Mouse (Mus musculus) liver, embryonic 13.5 days (tissue): Measurements from ENCODE around the gene E330009J07Rik. TPM values are rescaled to one million over a fixed set of nuclear protein-coding genes. Genes with fewer than 3 reads are reported as not detected.

Source experiments
- ATAC-seq: fragments of 200-750 bp; cut with Nextera tagmentation; 2 replicates; pipeline ENCODE4 v1.8.0; 2017; ENCODE audit warnings: low read depth, mild to moderate bottlenecking, moderate number of reproducible peaks, moderate library complexity
- DNase-seq: peaks from one replicate; pipeline ENCODE4 v3.0.0; 2022
- H3K27ac ChIP-seq: fragments of 300-500 bp; sonication (generic); 2 replicates; pipeline ENCODE4 v1.5.1; 2015; ENCODE audit warnings: moderate library complexity, mild to moderate bottlenecking, inconsistent platforms
- H3K27me3 ChIP-seq: fragments of 300-500 bp; sonication (generic); 2 replicates; pipeline ENCODE4 v1.6.1; 2015; ENCODE audit warnings: mild to moderate bottlenecking, inconsistent platforms
- H3K36me3 ChIP-seq: fragments of 300-500 bp; sonication (generic); 2 replicates; pipeline ENCODE4 v1.6.1; 2015; ENCODE audit warnings: mild to moderate bottlenecking, inconsistent platforms
- H3K4me1 ChIP-seq: fragments of 300-500 bp; sonication (generic); replicated peaks from 2 replicates; pipeline ENCODE4 v1.6.1; 2015; ENCODE audit warnings: inconsistent platforms
- H3K4me2 ChIP-seq: fragments of 300-500 bp; sonication (generic); 2 replicates; pipeline ENCODE4 v1.6.1; 2015; ENCODE audit warnings: inconsistent platforms, mild to moderate bottlenecking, moderate library complexity
- H3K4me3 ChIP-seq: fragments of 300-500 bp; sonication (generic); replicated peaks from 2 replicates; pipeline ENCODE4 v1.5.1; 2015; ENCODE audit warnings: mild to moderate bottlenecking, inconsistent platforms
- H3K9ac ChIP-seq: fragments of 300-500 bp; sonication (generic); 2 replicates; pipeline ENCODE4 v1.6.1; 2015; ENCODE audit warnings: mild to moderate bottlenecking, inconsistent platforms
- H3K9me3 ChIP-seq: fragments of 300-500 bp; sonication (generic); replicated peaks from 2 replicates; pipeline ENCODE4 v1.6.1; 2016; ENCODE audit warnings: inconsistent platforms
- WGBS: fragments of 180-500 bp; shearing (Covaris S2); methylation state at CpG from one replicate; pipeline ENCODE4 v1.1.7; 2015; ENCODE audit not compliant: insufficient replicate concordance; 5-methylcytosine and 5-hydroxymethylcytosine counted together
- polyA plus RNA-seq: library from polyadenylated mRNA; unstranded; fragments of >200 nt; fragmentation: Nextera tagmentation; extraction: Ambion mirVana; gene quantifications from 2 replicates; pipeline ENCODE4 v1.2.1, GENCODE M21; 2015

Gene E330009J07Rik
- polyA plus RNA-seq, 1 experiment from 2014 or later, result 0.98 TPM

DNA sequence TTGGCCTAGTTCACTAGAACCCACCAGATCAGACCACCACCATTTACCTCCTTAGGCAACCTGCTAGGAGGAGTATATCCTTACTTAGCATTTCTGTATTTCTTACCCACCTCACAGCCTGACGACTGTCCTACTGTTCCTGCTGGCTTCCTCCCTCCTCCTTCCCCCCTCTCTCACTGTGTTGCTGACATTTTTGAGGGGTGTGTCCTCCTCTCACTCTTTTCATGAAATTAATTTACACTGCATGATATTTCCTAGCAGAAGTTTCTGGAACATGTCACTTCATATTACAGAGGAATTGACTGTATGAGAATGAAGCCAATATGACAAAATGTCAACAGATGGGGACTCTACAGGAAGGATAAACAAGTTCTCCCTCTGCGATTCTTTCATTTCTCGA, 7.2 kb downstream of the E330009J07Rik start:
- Histone ChIP-seq H3K4me3 (no peak overlapping the region), H3K4me2 (no peak overlapping the region), H3K4me1 (peaks cover 6% of the 10 kb centered on the region; the same call in 1 of the 2 replicates), H3K36me3 (no peaks in the 10 kb centered on the region), H3K27ac (no peak overlapping the region), H3K27me3 (peaks cover 4% of the 10 kb centered on the region), H3K9ac (no peak overlapping the region), H3K9me3 (no peaks in the 10 kb centered on the region)
- WGBS, result 54% methylated on average over 3 of the region's 3 CpGs
- no peak for DNase-seq
- no peak for ATAC-seq

DNA sequence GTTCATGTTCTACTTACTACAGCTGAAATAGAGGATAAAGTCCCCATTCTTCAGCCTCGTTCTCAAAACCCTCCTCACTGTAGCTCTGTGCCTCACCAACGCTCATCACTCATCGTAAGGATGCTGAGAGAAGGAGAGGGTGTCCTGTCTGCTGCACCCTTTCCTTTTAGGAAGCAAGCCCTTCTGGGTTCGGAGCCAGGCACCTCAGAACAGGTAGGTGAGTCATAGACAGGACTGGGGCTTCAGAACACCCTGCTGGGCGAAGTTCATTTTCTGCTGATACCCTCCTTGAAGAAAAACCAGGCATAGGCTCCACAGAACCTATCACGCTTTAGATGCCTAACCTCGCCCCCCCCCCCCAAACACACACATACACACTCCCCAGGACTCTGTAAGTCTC, 8.5 kb downstream of the E330009J07Rik start:
- 58% methylated on average over 7 of the region's 7 CpGs for WGBS
- DNase-seq, result no peak

DNA sequence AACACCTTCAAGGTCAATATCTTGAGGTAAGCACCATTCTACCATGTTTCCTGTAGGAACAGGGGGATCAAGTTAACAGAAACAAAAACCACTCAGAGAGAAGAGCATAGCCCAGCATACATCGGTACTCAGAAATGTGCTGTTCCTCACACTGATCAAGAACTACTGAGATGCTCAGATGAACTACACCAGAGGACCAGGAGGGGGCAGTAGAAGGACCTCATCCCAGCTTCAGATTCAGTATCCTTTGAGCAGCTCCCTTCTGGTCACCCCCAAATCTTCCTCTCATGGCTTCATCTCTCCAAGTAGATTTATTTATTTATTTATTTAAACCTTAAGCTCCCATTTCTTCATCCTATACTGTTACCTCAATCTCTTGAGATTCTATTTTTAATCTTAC, 12.2 kb downstream of the E330009J07Rik start:
- no peaks in the 10 kb centered on the region for H3K27me3 ChIP-seq
- WGBS, result 52% methylated on average over 1 of the region's 1 CpGs
- DNase-seq, result no peak
- no peak overlapping the region for H3K4me2 ChIP-seq
- H3K27ac ChIP-seq, result no peak overlapping the region
- H3K36me3 ChIP-seq, result no peaks in the 10 kb centered on the region
- H3K4me1 ChIP-seq, result no peaks in the 10 kb centered on the region
- H3K9me3 ChIP-seq, result no peaks in the 10 kb centered on the region
- ATAC-seq, result no peak
- H3K4me3 ChIP-seq, result no peak overlapping the region
- no peak overlapping the region for H3K9ac ChIP-seq

More for the DNA sequence above, 8.5 kb downstream of the E330009J07Rik start:
- peaks cover 6% of the 10 kb centered on the region; the same call in 1 of the 2 replicates for H3K4me1 ChIP-seq
- no peaks in the 10 kb centered on the region for H3K36me3 ChIP-seq
- H3K4me3 ChIP-seq, result no peak overlapping the region
- H3K4me2 ChIP-seq, result no peak overlapping the region
- no peak overlapping the region for H3K9ac ChIP-seq
- H3K9me3 ChIP-seq, result no peaks in the 10 kb centered on the region
- no peak for ATAC-seq
- H3K27me3 ChIP-seq, result no peaks in the 10 kb centered on the region
- H3K27ac ChIP-seq, result no peak overlapping the region

DNA sequence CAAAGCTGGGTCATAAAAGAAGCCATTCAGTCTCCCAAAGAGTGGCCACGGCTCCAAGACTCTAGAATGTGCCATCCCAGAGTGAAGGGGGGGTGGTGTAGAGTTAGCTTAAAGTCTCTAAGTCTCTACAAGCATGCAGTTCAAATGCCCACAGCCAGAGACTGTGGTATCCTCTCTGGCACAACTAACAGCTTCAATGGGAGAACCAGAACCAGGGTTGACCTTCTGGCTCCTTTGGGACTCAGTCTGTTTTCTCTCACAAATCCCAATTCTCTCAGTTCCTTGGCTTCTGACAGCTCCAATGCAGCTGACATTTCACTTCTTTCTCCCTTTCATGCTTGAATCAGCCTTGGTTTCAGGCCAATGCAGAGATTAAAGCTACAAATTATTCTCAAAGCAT, 12.9 kb downstream of the E330009J07Rik start:
- Histone ChIP-seq H3K9me3 (no peaks in the 10 kb centered on the region), H3K4me3 (no peak overlapping the region), H3K4me2 (no peak overlapping the region), H3K27ac (no peak overlapping the region), H3K4me1 (no peaks in the 10 kb centered on the region), H3K36me3 (no peaks in the 10 kb centered on the region), H3K27me3 (no peaks in the 10 kb centered on the region), H3K9ac (no peak overlapping the region)
- ATAC-seq (no peak), DNase-seq (no peak)
- 55% methylated on average over 1 of the region's 1 CpGs for WGBS

DNA sequence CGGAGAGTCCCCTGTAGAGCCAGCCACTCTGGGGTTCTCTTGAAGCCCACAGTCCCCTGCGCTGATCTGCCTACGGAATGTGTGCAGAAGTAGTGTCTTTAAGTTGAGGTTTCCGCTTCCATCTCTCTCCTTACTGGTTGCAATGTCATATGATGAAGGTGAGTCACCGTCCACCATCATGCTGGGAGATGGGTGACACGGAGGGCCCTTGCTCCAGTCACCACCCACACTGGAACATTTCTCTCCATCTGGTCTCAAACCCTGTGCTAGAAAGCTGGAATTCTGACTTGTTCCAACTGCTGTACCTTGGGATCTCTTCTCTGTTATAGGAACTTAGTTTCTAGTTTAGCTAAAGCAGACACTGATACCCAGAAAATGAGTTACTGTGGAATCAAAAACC, 14.8 kb downstream of the E330009J07Rik start:
- Histone ChIP-seq H3K4me1 (no peaks in the 10 kb centered on the region), H3K4me3 (no peak overlapping the region), H3K27ac (no peak overlapping the region), H3K27me3 (no peaks in the 10 kb centered on the region), H3K36me3 (no peaks in the 10 kb centered on the region), H3K9me3 (no peaks in the 10 kb centered on the region), H3K9ac (no peak overlapping the region), H3K4me2 (no peak overlapping the region)
- DNase-seq (no peak), ATAC-seq (no peak)
- 77% methylated on average over 6 of the region's 6 CpGs for WGBS

DNA sequence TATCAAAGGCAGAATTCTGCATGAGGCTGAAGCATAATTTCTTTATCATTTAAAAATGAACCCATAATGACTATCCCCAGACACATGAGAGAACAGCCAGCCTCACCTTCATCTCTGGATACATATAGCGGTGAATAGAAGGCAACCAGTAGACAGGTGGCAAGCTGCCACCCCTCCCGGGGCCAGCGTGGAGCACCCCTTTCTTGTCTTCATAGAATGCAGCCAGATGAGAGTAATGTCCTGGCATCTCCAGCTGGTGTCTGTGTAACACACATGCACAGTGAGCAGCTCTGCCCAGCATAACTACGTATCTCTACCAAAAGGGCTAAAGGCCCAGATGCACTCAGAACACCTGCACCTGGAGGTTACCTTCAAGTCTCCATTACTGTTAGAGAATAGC, 17.5 kb downstream of the E330009J07Rik start:
- no peak overlapping the region for H3K27ac ChIP-seq
- H3K9me3 ChIP-seq, result no peaks in the 10 kb centered on the region
- ATAC-seq, result no peak
- H3K4me1 ChIP-seq, result no peaks in the 10 kb centered on the region
- H3K27me3 ChIP-seq, result no peaks in the 10 kb centered on the region
- H3K9ac ChIP-seq, result no peak overlapping the region
- WGBS, result 77% methylated on average over 4 of the region's 4 CpGs
- no peaks in the 10 kb centered on the region for H3K36me3 ChIP-seq
- no peak for DNase-seq
- H3K4me3 ChIP-seq, result no peak overlapping the region
- H3K4me2 ChIP-seq, result no peak overlapping the region

DNA sequence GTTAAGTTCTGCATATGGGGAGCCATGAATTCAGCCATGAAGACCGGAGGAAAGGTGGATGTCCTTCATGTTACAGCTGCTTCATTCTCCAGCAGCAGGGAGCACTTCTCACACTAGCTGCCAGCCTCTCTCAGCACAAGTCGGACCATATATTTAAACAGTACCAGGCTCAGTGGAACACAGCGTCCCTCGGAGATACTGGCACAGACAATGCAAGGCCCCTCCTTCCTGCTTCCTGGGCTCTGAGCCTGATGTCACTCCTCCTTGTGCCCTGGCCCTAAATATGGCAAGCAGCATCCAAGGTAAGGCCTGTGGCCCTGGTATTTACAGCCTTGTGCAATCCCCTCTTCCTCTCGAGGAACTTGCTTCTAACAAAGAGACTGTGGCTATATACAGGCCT, 20.1 kb downstream of the E330009J07Rik start:
- no peak overlapping the region for H3K4me3 ChIP-seq
- no peak overlapping the region for H3K27ac ChIP-seq
- WGBS, result 59% methylated on average over 5 of the region's 5 CpGs
- H3K4me1 ChIP-seq, result no peaks in the 10 kb centered on the region
- no peak for ATAC-seq
- no peaks in the 10 kb centered on the region for H3K36me3 ChIP-seq
- no peaks in the 10 kb centered on the region for H3K27me3 ChIP-seq
- H3K4me2 ChIP-seq, result no peak overlapping the region
- no peaks in the 10 kb centered on the region for H3K9me3 ChIP-seq
- no peak overlapping the region for H3K9ac ChIP-seq
- DNase-seq, result no peak

DNA sequence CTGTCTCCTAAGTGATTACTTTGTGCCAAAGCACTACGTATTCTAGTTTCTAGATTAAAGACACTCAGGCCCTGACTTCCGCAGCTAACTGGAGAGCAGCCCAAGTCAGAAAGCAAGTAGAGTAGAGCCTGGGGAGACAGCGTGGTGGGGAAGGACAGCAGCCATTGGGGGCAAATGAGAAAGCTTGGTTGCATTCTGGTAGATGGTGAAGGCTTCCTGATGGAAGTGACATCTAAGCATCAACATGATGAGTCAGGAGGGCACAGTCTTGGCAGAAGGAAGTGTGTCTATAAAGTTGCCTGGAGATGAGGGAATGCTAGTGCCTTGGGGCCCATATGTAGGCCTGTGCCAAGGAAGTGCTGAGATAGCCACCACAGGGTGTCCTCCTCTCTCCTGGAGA, 22.4 kb downstream of the E330009J07Rik start:
- H3K27me3 ChIP-seq, result no peaks in the 10 kb centered on the region
- no peak for ATAC-seq
- H3K4me3 ChIP-seq, result no peak overlapping the region
- no peak for DNase-seq
- no peaks in the 10 kb centered on the region for H3K4me1 ChIP-seq
- no peak overlapping the region for H3K27ac ChIP-seq
- WGBS, result 73% methylated on average over 3 of the region's 3 CpGs
- no peaks in the 10 kb centered on the region for H3K9me3 ChIP-seq
- no peak overlapping the region for H3K4me2 ChIP-seq
- H3K36me3 ChIP-seq, result no peaks in the 10 kb centered on the region
- no peak overlapping the region for H3K9ac ChIP-seq

DNA sequence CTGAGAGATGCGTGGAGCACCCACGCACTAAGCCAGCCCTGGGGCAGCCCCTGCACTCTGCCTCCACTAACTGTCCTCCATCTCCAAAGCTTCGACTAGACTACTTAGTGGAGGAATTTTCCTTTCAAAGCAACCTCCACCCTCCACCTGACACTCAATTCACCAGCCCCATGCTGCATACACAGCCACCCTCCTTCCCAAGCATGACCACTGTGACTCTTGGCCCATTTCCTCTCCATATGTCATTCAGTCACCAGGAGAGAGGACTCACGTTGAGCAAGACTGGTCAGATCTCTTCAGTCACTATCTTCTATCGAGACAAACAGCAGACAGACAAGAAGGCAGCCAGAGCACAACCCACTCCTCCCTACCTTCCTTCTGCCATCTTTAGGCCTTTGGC, 22.9 kb downstream of the E330009J07Rik start:
- Histone ChIP-seq H3K4me2 (no peak overlapping the region), H3K4me1 (no peaks in the 10 kb centered on the region), H3K4me3 (no peak overlapping the region), H3K36me3 (no peaks in the 10 kb centered on the region), H3K27ac (no peak overlapping the region), H3K27me3 (no peaks in the 10 kb centered on the region), H3K9ac (no peak overlapping the region), H3K9me3 (no peaks in the 10 kb centered on the region)
- 71% methylated on average over 5 of the region's 5 CpGs for WGBS
- DNase-seq, result no peak
- ATAC-seq, result no peak

DNA sequence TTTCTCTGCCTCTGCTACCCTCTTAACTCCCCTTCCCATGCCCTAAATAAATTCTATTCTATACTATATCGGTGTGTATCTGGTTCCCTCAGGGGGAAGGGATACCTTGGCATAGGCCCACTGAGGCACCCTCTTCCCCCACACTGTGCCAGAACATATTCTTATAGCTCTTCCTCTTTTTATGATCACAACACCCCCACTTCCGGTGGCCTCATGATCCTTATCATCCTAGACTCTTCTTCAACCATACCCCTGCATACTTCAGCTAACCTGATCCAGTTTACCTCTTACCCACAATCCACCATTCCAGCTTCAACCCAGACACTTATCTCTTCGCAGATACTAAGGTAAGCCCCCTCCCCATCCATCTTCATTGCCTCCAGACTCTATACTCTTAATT, 24.9 kb downstream of the E330009J07Rik start:
- WGBS, result 59% methylated on average over 3 of the region's 3 CpGs
- H3K4me3 ChIP-seq, result no peak overlapping the region
- DNase-seq, result no peak
- no peak overlapping the region for H3K27ac ChIP-seq
- H3K9ac ChIP-seq, result no peak overlapping the region
- H3K4me1 ChIP-seq, result no peaks in the 10 kb centered on the region
- no peak for ATAC-seq
- H3K9me3 ChIP-seq, result no peaks in the 10 kb centered on the region
- no peaks in the 10 kb centered on the region for H3K36me3 ChIP-seq
- no peaks in the 10 kb centered on the region for H3K27me3 ChIP-seq
- H3K4me2 ChIP-seq, result no peak overlapping the region

DNA sequence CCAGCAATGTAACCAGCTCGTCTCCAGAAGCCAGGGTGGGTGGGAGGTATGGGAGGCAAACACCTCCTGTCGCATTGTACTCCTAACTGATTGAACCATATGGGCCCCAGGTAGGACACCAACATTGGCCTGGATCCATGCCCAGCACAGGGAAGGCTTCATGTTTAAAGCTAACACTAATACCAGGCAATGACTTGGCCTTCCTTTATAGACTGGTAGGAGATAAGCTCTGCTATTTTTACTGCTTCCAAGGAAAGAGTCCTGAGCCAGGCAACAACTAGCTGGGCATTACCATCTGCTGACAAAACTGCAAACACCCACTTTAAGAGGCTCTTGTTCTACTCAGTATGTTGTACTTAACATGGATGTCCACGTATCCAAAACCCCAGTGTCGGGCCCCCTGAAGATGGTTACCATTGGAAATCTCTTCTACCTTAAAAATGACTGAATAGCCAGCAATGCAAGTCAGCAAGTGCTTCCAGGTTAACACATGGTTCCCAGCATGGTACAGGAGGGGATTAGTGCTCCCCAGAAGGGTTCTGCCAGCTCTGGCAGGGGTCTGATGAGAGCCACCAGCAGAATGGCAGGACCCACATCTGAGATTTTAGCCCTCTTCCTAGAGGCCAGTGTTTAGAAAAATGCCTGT, 32.2 kb downstream of the E330009J07Rik start:
- Histone ChIP-seq H3K4me3 (no peak overlapping the region), H3K4me2 (no peak overlapping the region), H3K4me1 (no peaks in the 10 kb centered on the region), H3K9ac (no peak overlapping the region), H3K9me3 (no peaks in the 10 kb centered on the region), H3K27me3 (no peaks in the 10 kb centered on the region), H3K36me3 (peaks cover 11% of the 10 kb centered on the region), H3K27ac (no peak overlapping the region)
- ATAC-seq (no peak), DNase-seq (no peak)
- 73% methylated on average over 4 of the region's 4 CpGs for WGBS

DNA sequence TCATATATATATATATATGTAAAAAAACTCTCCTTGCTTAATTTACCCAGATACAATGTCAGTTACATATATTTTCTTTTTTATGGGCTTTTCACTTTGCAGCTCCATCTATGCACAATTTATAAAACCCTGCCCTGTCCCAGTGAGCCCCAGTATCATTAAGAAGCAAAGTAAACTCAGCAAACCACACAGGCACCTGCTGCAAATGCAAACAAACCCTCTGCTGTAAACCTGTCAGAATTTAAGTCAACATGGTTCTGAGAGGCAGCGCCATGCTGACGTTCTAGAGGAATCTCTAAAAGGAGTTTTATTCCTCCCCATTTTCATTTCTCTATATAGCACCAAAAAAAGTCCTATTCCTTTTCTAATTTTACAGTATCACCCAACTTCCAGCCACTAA, 33.9 kb downstream of the E330009J07Rik start:
- Histone ChIP-seq H3K4me2 (no peak overlapping the region), H3K9me3 (no peaks in the 10 kb centered on the region), H3K36me3 (peaks cover 21% of the 10 kb centered on the region), H3K4me3 (no peak overlapping the region), H3K27me3 (no peaks in the 10 kb centered on the region), H3K27ac (no peak overlapping the region), H3K4me1 (no peaks in the 10 kb centered on the region), H3K9ac (no peak overlapping the region)
- DNase-seq (no peak), ATAC-seq (no peak)
- 81% methylated on average over 2 of the region's 2 CpGs for WGBS
